Mouse (Mus musculus) neural tube, embryonic 14.5 days (tissue): ENCODE measurements around the gene Fbp1. TPM values are rescaled to one million over a fixed set of nuclear protein-coding genes. Genes with fewer than 3 reads are reported as not detected.

Experiments
- ATAC-seq: fragments of 200-750 bp; cut with Nextera tagmentation; 2 replicates; pipeline ENCODE4 v1.8.0; 2017; ENCODE audit warnings: low read depth, mild to moderate bottlenecking, moderate TSS enrichment, moderate library complexity
- H3K27ac ChIP-seq: fragments of 300-500 bp; sonication (generic); 2 replicates; pipeline ENCODE4 v1.5.1; 2014; ENCODE audit warnings: low read depth, mild to moderate bottlenecking, control low read depth, low read length, moderate library complexity, mixed read lengths
- H3K27me3 ChIP-seq: fragments of 300-500 bp; sonication (generic); 2 replicates; pipeline ENCODE4 v1.6.1; 2014; ENCODE audit warnings: low read length; ENCODE audit not compliant: control insufficient read depth, insufficient read depth
- H3K36me3 ChIP-seq: fragments of 300-500 bp; sonication (generic); 2 replicates; pipeline ENCODE4 v1.6.1; 2014; ENCODE audit warnings: low read length, mixed read lengths; ENCODE audit not compliant: control insufficient read depth, insufficient read depth
- H3K4me1 ChIP-seq: fragments of 300-500 bp; sonication (generic); 2 replicates; pipeline ENCODE4 v1.6.1; 2014; ENCODE audit warnings: low read length; ENCODE audit not compliant: control insufficient read depth, insufficient read depth
- H3K4me2 ChIP-seq: fragments of 300-500 bp; sonication (generic); 2 replicates; pipeline ENCODE4 v1.6.1; 2014; ENCODE audit warnings: mild to moderate bottlenecking, low read depth, low read length, control low read depth
- H3K4me3 ChIP-seq: fragments of 300-500 bp; sonication (generic); 2 replicates; pipeline ENCODE4 v1.5.1; 2014; ENCODE audit warnings: low read depth, low read length, control low read depth, mixed read lengths
- H3K9ac ChIP-seq: fragments of 300-500 bp; sonication (generic); replicated peaks from 2 replicates; pipeline ENCODE4 v1.6.1; 2014; ENCODE audit warnings: low read depth, mild to moderate bottlenecking, control low read depth, low read length, mixed read lengths
- H3K9me3 ChIP-seq: fragments of 300-500 bp; sonication (generic); 2 replicates; pipeline ENCODE4 v1.6.1; 2016; ENCODE audit warnings: low read length; ENCODE audit not compliant: control insufficient read depth
- WGBS: fragments of 180-500 bp; shearing (Covaris S2); extraction: QIAGEN DNeasy Blood & Tissue Kit; methylation state at CpG from one replicate; pipeline ENCODE4 v1.1.7; 2014; 5-methylcytosine and 5-hydroxymethylcytosine counted together
- polyA plus RNA-seq: library from polyadenylated mRNA; unstranded; fragments of >200 nt; fragmentation: Nextera tagmentation; extraction: Ambion mirVana; gene quantifications from 2 replicates; pipeline ENCODE4 v1.2.1, GENCODE M21; 2014

The Fbp1 gene
- polyA plus RNA-seq, 1 experiment from 2014 or later = 0.27 TPM

- WGBS = 17% methylated on average over 5 of the region's 5 CpGs
- Histone ChIP-seq H3K27ac (no peak overlapping the region), H3K36me3 (no peaks in the 10 kb centered on the region), H3K9ac (no peak overlapping the region), H3K4me2 (no peak overlapping the region), H3K27me3 (no peaks in the 10 kb centered on the region), H3K4me3 (no peak overlapping the region), H3K4me1 (no peaks in the 10 kb centered on the region), H3K9me3 (no peaks in the 10 kb centered on the region)
- ATAC-seq = no peak
Observed at GRCm38 (mm10) chr13:62877247-62877646, 10.8 kb downstream of the Fbp1 start.

- Histone ChIP-seq H3K4me1 (no peaks in the 10 kb centered on the region), H3K27me3 (no peaks in the 10 kb centered on the region), H3K9me3 (no peaks in the 10 kb centered on the region), H3K4me2 (no peak overlapping the region), H3K27ac (no peak overlapping the region), H3K36me3 (no peaks in the 10 kb centered on the region), H3K4me3 (no peak overlapping the region), H3K9ac (no peak overlapping the region)
- 67% methylated on average over 1 of the region's 1 CpGs for WGBS
- no peak for ATAC-seq
Observed at GRCm38 (mm10) chr13:62876111-62876510, 12.0 kb downstream of the Fbp1 start.

GRCm38 (mm10) chr13:62872252-62872651 is 15.8 kb downstream of the Fbp1 start:
- H3K4me1 ChIP-seq = no peaks in the 10 kb centered on the region
- H3K9ac ChIP-seq = no peak overlapping the region
- H3K27me3 ChIP-seq = no peaks in the 10 kb centered on the region
- no peak overlapping the region for H3K4me3 ChIP-seq
- no peaks in the 10 kb centered on the region for H3K36me3 ChIP-seq
- no peaks in the 10 kb centered on the region for H3K9me3 ChIP-seq
- no peak for ATAC-seq
- no peak overlapping the region for H3K4me2 ChIP-seq
- 76% methylated on average over 3 of the region's 3 CpGs for WGBS
- H3K27ac ChIP-seq = no peak overlapping the region

- Histone ChIP-seq H3K9me3 (no peaks in the 10 kb centered on the region), H3K4me3 (no peak overlapping the region), H3K27me3 (no peaks in the 10 kb centered on the region), H3K9ac (no peak overlapping the region), H3K27ac (no peak overlapping the region), H3K4me1 (no peaks in the 10 kb centered on the region), H3K36me3 (no peaks in the 10 kb centered on the region), H3K4me2 (no peak overlapping the region)
- whole genome bisulfite sequencing = 73% methylated on average over 2 of the region's 2 CpGs
- ATAC-seq = no peak
Observed at GRCm38 (mm10) chr13:62870605-62871004, 17.5 kb downstream of the Fbp1 start.

- 51% methylated on average over 4 of the region's 4 CpGs for WGBS
- H3K4me2 ChIP-seq = no peak overlapping the region
- no peaks in the 10 kb centered on the region for H3K9me3 ChIP-seq
- H3K4me3 ChIP-seq = no peak overlapping the region
- no peak overlapping the region for H3K9ac ChIP-seq
- no peaks in the 10 kb centered on the region for H3K36me3 ChIP-seq
- H3K27ac ChIP-seq = peak overlapping the region; percentile 22; the same call in 1 of the 2 replicates
- no peaks in the 10 kb centered on the region for H3K4me1 ChIP-seq
- H3K27me3 ChIP-seq = no peaks in the 10 kb centered on the region
- peak; percentile 63 for ATAC-seq
Observed at GRCm38 (mm10) chr13:62866817-62867216, 21.3 kb downstream of the Fbp1 start.

- no peak for ATAC-seq
- WGBS = 73% methylated on average over 11 of the region's 11 CpGs
- H3K4me2 ChIP-seq = no peak overlapping the region
- no peak overlapping the region for H3K27ac ChIP-seq
- no peaks in the 10 kb centered on the region for H3K27me3 ChIP-seq
- no peaks in the 10 kb centered on the region for H3K36me3 ChIP-seq
- H3K4me3 ChIP-seq = no peak overlapping the region
- H3K9me3 ChIP-seq = no peaks in the 10 kb centered on the region
- H3K9ac ChIP-seq = no peak overlapping the region
- no peaks in the 10 kb centered on the region for H3K4me1 ChIP-seq
Observed at GRCm38 (mm10) chr13:62865651-62866315, 22.3 kb downstream of the Fbp1 start.

- Histone ChIP-seq H3K27ac (no peak overlapping the region), H3K9ac (no peak overlapping the region), H3K4me1 (no peaks in the 10 kb centered on the region), H3K9me3 (no peaks in the 10 kb centered on the region), H3K36me3 (no peaks in the 10 kb centered on the region), H3K4me2 (no peak overlapping the region), H3K27me3 (no peaks in the 10 kb centered on the region), H3K4me3 (no peak overlapping the region)
- no peak for ATAC-seq
- 86% methylated on average over 6 of the region's 6 CpGs for WGBS
Observed at GRCm38 (mm10) chr13:62863771-62864170, 24.3 kb downstream of the Fbp1 start.

- H3K27me3 ChIP-seq = no peaks in the 10 kb centered on the region
- H3K36me3 ChIP-seq = no peaks in the 10 kb centered on the region
- no peak overlapping the region for H3K4me3 ChIP-seq
- H3K9ac ChIP-seq = no peak overlapping the region
- no peaks in the 10 kb centered on the region for H3K9me3 ChIP-seq
- whole genome bisulfite sequencing = 93% methylated on average over 3 of the region's 3 CpGs
- H3K27ac ChIP-seq = no peak overlapping the region
- H3K4me1 ChIP-seq = no peaks in the 10 kb centered on the region
- no peak overlapping the region for H3K4me2 ChIP-seq
- no peak for ATAC-seq
Observed at GRCm38 (mm10) chr13:62862875-62863274, 25.2 kb downstream of the Fbp1 start.

GRCm38 (mm10) chr13:62860068-62860467 is 28.0 kb downstream of the Fbp1 start:
- Histone ChIP-seq H3K36me3 (no peaks in the 10 kb centered on the region), H3K4me2 (no peak overlapping the region), H3K4me3 (no peak overlapping the region), H3K27me3 (no peaks in the 10 kb centered on the region), H3K4me1 (no peaks in the 10 kb centered on the region), H3K27ac (no peak overlapping the region), H3K9me3 (no peaks in the 10 kb centered on the region), H3K9ac (no peak overlapping the region)
- no peak for ATAC-seq
- WGBS = 95% methylated on average over 4 of the region's 4 CpGs
